Mouse (Mus musculus) embryonic fibroblast, embryonic 13.5 days (primary cell): ENCODE measurements around the gene Garnl3.

Experiments
- CTCF ChIP-seq: IDR thresholded peaks from 2 replicates; pipeline ENCODE4 v1.5.1; 2011; ENCODE audit warnings: mild to moderate bottlenecking, control low read depth, low read length, moderate library complexity, borderline replicate concordance; ENCODE audit not compliant: insufficient read depth
- POLR2A ChIP-seq: IDR thresholded peaks from 2 replicates; pipeline ENCODE4 v1.6.1; 2011; ENCODE audit warnings: low read depth, mild to moderate bottlenecking, control low read depth, low read length, moderate library complexity

GRCm38 (mm10) chr2:32957344-32957743, 174.1 kb downstream of the Garnl3 start:
- TF ChIP-seq CTCF = no peak
- TF ChIP-seq POLR2A = no peak
